Mouse (Mus musculus): Measurements from ENCODE around the gene Pccb.

DNA sequence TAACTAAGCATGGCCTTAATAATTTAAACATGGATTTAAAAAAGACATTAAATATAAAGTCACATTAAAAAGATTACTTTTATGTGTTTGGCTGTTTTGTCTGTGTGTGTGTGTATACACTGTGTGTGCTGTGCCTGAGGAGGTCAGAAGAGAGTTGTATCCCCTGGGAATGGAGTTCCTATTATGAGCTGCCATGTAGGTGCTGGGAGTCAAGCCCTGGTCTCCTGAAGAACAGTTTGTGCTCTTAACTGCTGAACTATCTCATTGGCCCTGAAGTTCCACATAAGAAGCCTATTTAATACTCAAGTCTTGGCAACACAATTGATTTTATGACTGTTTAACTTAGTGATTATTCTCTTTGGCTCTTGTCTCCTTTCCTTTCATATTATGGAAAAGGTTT lies 42.8 kb upstream of the Pccb start:
- no peak for TF ChIP-seq CTCF (IDR thresholded peaks at IDR 0.05)
- no peak for TF ChIP-seq POLR2A (IDR thresholded peaks at IDR 0.05; ENCODE audit: insufficient read depth, low read depth, low read length)
- no peak for TF ChIP-seq EP300 (IDR thresholded peaks at IDR 0.05; ENCODE audit: insufficient read depth, low read depth, low read length)

Data from heart, adult 2 months (tissue).